Mouse (Mus musculus): ENCODE measurements around the gene Helq.

GRCm38 (mm10) chr5:100846599-100846920 lies 48.2 kb upstream of the Helq start:
- TF ChIP-seq CTCF (IDR thresholded peaks at IDR 0.05; ENCODE audit: low read depth), result no peak
- TF ChIP-seq EP300 (optimal IDR thresholded peaks at IDR 0.05), result no peak

Measured in stomach, postnatal 0 days (tissue).